Mouse (Mus musculus) neural tube, embryonic 15.5 days (tissue): Measurements from ENCODE around the gene Nanos3. TPM values are rescaled to one million over a fixed set of nuclear protein-coding genes. Genes with fewer than 3 reads are reported as not detected.

Experiments
- ATAC-seq: fragments of 200-750 bp; cut with Nextera tagmentation; 2 replicates; pipeline ENCODE4 v1.8.0; 2017; ENCODE audit warnings: mild to moderate bottlenecking, moderate TSS enrichment, moderate library complexity; ENCODE audit not compliant: low FRiP score
- H3K27ac ChIP-seq: fragments of 300-500 bp; sonication (generic); replicated peaks from 2 replicates; pipeline ENCODE4 v1.5.1; 2015; ENCODE audit warnings: mild to moderate bottlenecking, inconsistent platforms
- H3K27me3 ChIP-seq: fragments of 300-500 bp; sonication (generic); replicated peaks from 2 replicates; pipeline ENCODE4 v1.6.1; 2015; ENCODE audit warnings: inconsistent platforms
- H3K36me3 ChIP-seq: fragments of 300-500 bp; sonication (generic); 2 replicates; pipeline ENCODE4 v1.6.1; 2015; ENCODE audit warnings: inconsistent platforms
- H3K4me1 ChIP-seq: fragments of 300-500 bp; sonication (generic); 2 replicates; pipeline ENCODE4 v1.6.1; 2015; ENCODE audit warnings: inconsistent platforms
- H3K4me2 ChIP-seq: fragments of 300-500 bp; sonication (generic); 2 replicates; pipeline ENCODE4 v1.6.1; 2015; ENCODE audit warnings: inconsistent platforms, mild to moderate bottlenecking, moderate library complexity
- H3K4me3 ChIP-seq: fragments of 300-500 bp; sonication (generic); replicated peaks from 2 replicates; pipeline ENCODE4 v1.5.1; 2015; ENCODE audit warnings: mild to moderate bottlenecking, inconsistent platforms
- H3K9ac ChIP-seq: fragments of 300-500 bp; sonication (generic); replicated peaks from 2 replicates; pipeline ENCODE4 v1.6.1; 2015; ENCODE audit warnings: mild to moderate bottlenecking, inconsistent platforms
- H3K9me3 ChIP-seq: fragments of 300-500 bp; sonication (generic); replicated peaks from 2 replicates; pipeline ENCODE4 v1.6.1; 2016; ENCODE audit warnings: inconsistent platforms
- WGBS: fragments of 180-500 bp; shearing (Covaris S2); methylation state at CpG from one replicate; pipeline ENCODE4 v1.1.7; 2015; ENCODE audit warnings: mixed read lengths; 5-methylcytosine and 5-hydroxymethylcytosine counted together
- polyA plus RNA-seq: library from polyadenylated mRNA; unstranded; fragments of >200 nt; fragmentation: Nextera tagmentation; extraction: Ambion mirVana; gene quantifications from 2 replicates; pipeline ENCODE4 v1.2.1, GENCODE M21; 2015

Gene Nanos3
- polyA plus RNA-seq, 1 experiment from 2014 or later, result 11.9 TPM

DNA sequence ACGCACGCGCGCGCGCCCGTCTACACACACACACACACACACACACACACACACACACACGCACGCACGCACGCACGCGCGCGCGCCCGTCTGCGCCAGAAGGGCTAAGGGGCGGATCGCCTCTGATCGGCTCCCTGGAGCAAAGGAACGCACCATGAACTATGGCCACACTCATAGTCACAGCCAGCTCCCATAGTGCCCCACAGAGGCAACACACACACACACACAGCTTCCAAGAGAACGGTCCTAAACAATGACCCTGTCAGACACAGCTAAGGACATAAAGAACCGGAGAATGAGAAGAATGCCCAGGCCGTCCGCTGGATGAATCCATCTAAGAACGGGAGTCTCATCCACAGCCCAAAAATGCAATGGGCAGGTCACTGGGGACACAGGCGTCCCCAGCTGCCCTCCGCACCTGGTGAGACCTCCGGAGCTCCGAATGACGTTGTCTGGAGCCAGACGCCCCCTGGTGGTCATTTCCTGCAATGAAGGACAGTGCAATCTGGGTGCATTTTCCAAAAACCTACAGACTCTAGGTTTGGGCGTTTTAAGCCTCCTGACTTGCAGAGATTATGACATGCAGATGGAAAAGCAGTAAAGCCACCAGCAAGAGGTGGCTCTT is 25.3 kb upstream of the Nanos3 start:
- H3K9ac ChIP-seq, result peak overlapping the region; percentile 12; the same call in 1 of the 2 replicates
- ATAC-seq, result peak; percentile 56; the same call in 1 of the 2 replicates
- H3K4me3 ChIP-seq, result peak overlapping the region; percentile 4; the same call in 1 of the 2 replicates

DNA sequence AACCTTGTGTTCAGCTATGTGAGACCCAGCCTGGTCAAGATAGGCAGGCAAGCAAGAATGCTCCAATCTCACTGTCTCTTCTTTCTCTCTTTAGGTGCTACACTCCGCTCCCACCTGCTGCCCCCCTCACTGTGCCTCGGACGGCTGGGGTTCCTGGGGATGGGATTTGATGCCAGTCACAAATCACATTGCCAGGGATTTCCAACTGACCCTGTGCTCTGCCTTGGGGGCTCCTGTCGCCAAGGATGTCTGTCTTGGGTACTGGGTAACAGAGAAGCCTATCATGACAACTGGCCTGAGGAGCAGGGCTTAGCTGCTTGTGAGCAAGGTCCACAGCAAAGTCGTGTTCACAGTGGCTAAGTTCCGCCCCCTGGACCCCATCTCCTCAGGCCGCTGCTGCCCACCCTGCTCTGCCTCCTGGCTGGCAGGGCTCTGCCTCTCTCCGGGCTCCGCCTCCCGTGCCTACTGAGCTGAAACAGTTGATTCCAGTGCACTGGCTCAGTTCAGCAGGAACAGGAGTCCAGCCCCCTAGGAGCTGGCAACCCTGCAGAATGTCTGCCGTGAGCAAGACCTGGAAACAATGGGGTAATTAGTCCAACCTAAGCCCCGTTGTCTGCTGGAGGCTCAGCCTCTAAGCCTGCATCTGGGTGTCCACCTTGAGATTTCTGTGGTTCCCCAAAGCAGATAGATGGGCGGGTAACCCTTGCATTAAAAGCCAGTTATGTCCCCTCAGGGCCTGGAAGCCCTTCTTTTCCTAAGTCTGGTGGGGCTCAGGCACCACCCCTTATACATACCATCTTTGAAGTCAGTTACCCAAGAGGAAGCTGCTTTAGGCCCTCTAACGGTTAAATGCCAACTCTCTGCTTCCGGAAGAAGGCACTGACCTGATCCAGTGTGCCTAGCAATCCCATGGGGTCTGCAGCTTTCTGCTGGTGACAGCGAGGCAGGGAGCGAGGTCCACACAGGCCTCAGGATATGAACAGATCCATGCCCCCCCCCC is 23.7 kb upstream of the Nanos3 start:
- 0 out of 2 replicates have a peak overlapping the region, but pooled peaks have one; percentile 17 for H3K9ac ChIP-seq
- peaks cover 31% of the 10 kb centered on the region for H3K4me1 ChIP-seq
- no peaks in the 10 kb centered on the region for H3K27me3 ChIP-seq
- 0 out of 2 replicates have a peak, but pooled peaks have one; percentile 23 for ATAC-seq
- H3K4me3 ChIP-seq, result no peak overlapping the region
- peak overlapping the region; percentile 46 for H3K27ac ChIP-seq
- H3K4me2 ChIP-seq, result no peak overlapping the region
- H3K36me3 ChIP-seq, result peaks cover 27% of the 10 kb centered on the region
- H3K9me3 ChIP-seq, result no peaks in the 10 kb centered on the region
- 40% methylated on average over 17 of the region's 17 CpGs for WGBS

More for the DNA sequence above, 25.3 kb upstream of the Nanos3 start:
- Histone ChIP-seq H3K4me1 (peaks cover 26% of the 10 kb centered on the region), H3K4me2 (peak overlapping the region; percentile 42), H3K27ac (0 out of 2 replicates have a peak overlapping the region, but pooled peaks have one; percentile 13), H3K27me3 (no peaks in the 10 kb centered on the region), H3K9me3 (no peaks in the 10 kb centered on the region), H3K36me3 (peaks cover 40% of the 10 kb centered on the region)
- WGBS, result 43% methylated on average over 27 of the region's 34 CpGs

GRCm38 (mm10) chr8:84207811-84208210 is 22.8 kb upstream of the Nanos3 start:
- H3K4me2 ChIP-seq, result no peak overlapping the region
- peak overlapping the region; percentile 46; the same call in 1 of the 2 replicates for H3K27ac ChIP-seq
- WGBS, result 49% methylated on average over 6 of the region's 7 CpGs

DNA sequence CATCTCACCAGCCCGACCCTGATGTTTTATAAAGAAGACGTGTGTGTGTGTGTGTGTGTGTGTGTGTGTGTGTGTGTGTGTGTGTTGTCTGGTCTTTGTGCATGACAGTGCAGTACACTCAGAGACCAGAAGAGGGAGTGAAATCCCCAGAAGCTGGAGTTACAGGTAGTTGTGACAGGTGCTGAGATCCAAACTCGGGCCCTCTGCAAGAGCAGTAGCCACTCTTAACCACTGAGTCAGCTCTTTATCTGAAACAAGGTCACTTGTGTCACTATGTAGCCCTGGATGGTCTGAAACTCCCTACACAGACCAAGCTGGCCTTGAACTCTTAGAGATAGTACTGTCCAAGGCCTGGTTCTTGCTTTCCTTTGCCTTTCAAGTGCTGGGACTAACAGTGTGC is 21.6 kb upstream of the Nanos3 start:
- Histone ChIP-seq H3K4me3 (no peak overlapping the region), H3K9me3 (no peaks in the 10 kb centered on the region), H3K4me1 (peaks cover 50% of the 10 kb centered on the region), H3K27ac (no peak overlapping the region), H3K27me3 (no peaks in the 10 kb centered on the region; the same call in 1 of the 2 replicates), H3K4me2 (no peak overlapping the region), H3K9ac (no peak overlapping the region), H3K36me3 (peaks cover 8% of the 10 kb centered on the region)
- WGBS, result 93% methylated on average over 3 of the region's 3 CpGs
- no peak for ATAC-seq

More at GRCm38 (mm10) chr8:84207811-84208210, 22.8 kb upstream of the Nanos3 start:
- ATAC-seq, result no peak
- H3K36me3 ChIP-seq, result peaks cover 18% of the 10 kb centered on the region
- peaks cover 40% of the 10 kb centered on the region for H3K4me1 ChIP-seq
- H3K4me3 ChIP-seq, result no peak overlapping the region
- no peak overlapping the region for H3K9ac ChIP-seq
- H3K27me3 ChIP-seq, result no peaks in the 10 kb centered on the region
- no peaks in the 10 kb centered on the region for H3K9me3 ChIP-seq

GRCm38 (mm10) chr8:84205073-84205472 is 20.1 kb upstream of the Nanos3 start:
- Histone ChIP-seq H3K4me3 (no peak overlapping the region), H3K4me1 (peaks cover 62% of the 10 kb centered on the region), H3K27ac (no peak overlapping the region), H3K9ac (no peak overlapping the region), H3K4me2 (no peak overlapping the region), H3K9me3 (no peaks in the 10 kb centered on the region), H3K27me3 (peaks cover 6% of the 10 kb centered on the region; the same call in 1 of the 2 replicates), H3K36me3 (no peaks in the 10 kb centered on the region)
- no peak for ATAC-seq
- 94% methylated on average over 5 of the region's 5 CpGs for WGBS

GRCm38 (mm10) chr8:84203975-84204772 is 19.2 kb upstream of the Nanos3 start:
- 59% methylated on average over 13 of the region's 13 CpGs for WGBS
- H3K27me3 ChIP-seq, result peaks cover 6% of the 10 kb centered on the region; the same call in 1 of the 2 replicates
- H3K9ac ChIP-seq, result peak overlapping the region; percentile 42
- peak overlapping the region; percentile 77 for H3K4me2 ChIP-seq
- peak overlapping the region; percentile 37 for H3K4me3 ChIP-seq
- peak overlapping the region; percentile 79 for H3K27ac ChIP-seq
- H3K4me1 ChIP-seq, result peaks cover 63% of the 10 kb centered on the region
- H3K9me3 ChIP-seq, result no peaks in the 10 kb centered on the region
- H3K36me3 ChIP-seq, result no peaks in the 10 kb centered on the region
- ATAC-seq, result peak; percentile 8; the same call in 1 of the 2 replicates

- no peaks in the 10 kb centered on the region for H3K9me3 ChIP-seq
- 10% methylated on average over 34 of the region's 34 CpGs for WGBS
- H3K36me3 ChIP-seq, result no peaks in the 10 kb centered on the region
- peak overlapping the region; percentile 79 for H3K27ac ChIP-seq
- peaks cover 63% of the 10 kb centered on the region for H3K4me1 ChIP-seq
- peak overlapping the region; percentile 77 for H3K4me2 ChIP-seq
- peaks cover 6% of the 10 kb centered on the region; the same call in 1 of the 2 replicates for H3K27me3 ChIP-seq
- H3K9ac ChIP-seq, result peak overlapping the region; percentile 42
- peak; percentile 23 for ATAC-seq
- peak overlapping the region; percentile 37 for H3K4me3 ChIP-seq
Measured at GRCm38 (mm10) chr8:84202938-84203917, 18.2 kb upstream of the Nanos3 start.

DNA sequence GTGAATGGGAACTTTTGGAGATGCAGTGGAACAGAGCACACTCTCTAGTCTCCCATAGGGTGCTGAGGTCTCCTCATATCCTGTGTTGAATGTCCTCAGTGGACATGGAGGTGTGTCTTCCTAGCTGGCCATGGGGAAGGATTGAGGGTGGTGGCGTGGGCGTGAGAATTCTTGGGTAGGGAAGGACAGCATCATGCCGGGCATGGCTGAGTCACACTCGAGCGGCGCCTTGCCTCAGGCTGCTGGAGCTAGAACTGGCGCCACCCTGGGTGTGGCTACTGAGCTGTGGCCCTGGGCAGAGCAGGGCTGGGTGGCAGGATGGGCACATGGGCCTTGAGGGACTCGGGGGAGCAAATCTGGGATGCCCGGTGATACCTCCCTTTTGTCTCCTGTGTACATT is 17.4 kb upstream of the Nanos3 start:
- H3K27ac ChIP-seq, result peak overlapping the region; percentile 79; the same call in 1 of the 2 replicates
- no peaks in the 10 kb centered on the region for H3K36me3 ChIP-seq
- 93% methylated on average over 9 of the region's 9 CpGs for WGBS
- H3K9me3 ChIP-seq, result no peaks in the 10 kb centered on the region
- ATAC-seq, result no peak
- H3K27me3 ChIP-seq, result peaks cover 6% of the 10 kb centered on the region; the same call in 1 of the 2 replicates
- H3K4me2 ChIP-seq, result peak overlapping the region; percentile 77
- peaks cover 66% of the 10 kb centered on the region for H3K4me1 ChIP-seq
- H3K9ac ChIP-seq, result no peak overlapping the region
- H3K4me3 ChIP-seq, result no peak overlapping the region

- Histone ChIP-seq H3K36me3 (no peaks in the 10 kb centered on the region), H3K4me1 (peaks cover 70% of the 10 kb centered on the region), H3K27me3 (peaks cover 6% of the 10 kb centered on the region; the same call in 1 of the 2 replicates), H3K9ac (peak overlapping the region; percentile 50), H3K9me3 (no peaks in the 10 kb centered on the region), H3K27ac (peak overlapping the region; percentile 85), H3K4me3 (peak overlapping the region; percentile 47), H3K4me2 (peak overlapping the region; percentile 77)
- WGBS, result 67% methylated on average over 15 of the region's 15 CpGs
- no peak for ATAC-seq
Measured at GRCm38 (mm10) chr8:84201545-84202245, 16.7 kb upstream of the Nanos3 start.
